22 mouse cellular contexts compared by ENCODE assay signal in the genomic region with DNA sequence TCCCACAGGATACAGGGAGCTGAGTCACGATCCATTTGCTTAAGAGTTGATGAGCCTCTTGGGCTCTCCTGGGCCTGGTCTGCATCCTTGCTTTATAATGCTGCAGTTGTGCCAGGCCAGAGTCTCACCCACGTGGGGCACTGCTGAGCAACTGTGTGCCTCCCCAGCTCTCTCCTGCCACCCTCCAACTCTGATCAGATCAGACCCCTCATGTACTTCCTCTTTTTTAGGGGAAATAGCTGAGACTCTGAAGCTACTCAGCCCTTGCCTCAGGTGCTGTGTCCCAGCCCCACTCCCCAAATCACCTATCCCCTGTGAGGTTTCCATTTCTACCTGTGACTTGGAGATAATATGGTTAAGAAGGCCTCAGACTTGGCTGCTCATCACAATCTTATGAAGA. TPM values are rescaled to one million over a fixed set of nuclear protein-coding genes. Genes with fewer than 3 reads are reported as not detected.
DNase-seq lines count a peak whose midpoint lies in the region; ATAC-seq and TF ChIP-seq lines count a peak whose summit lies in the region.
"Had no signal": no experiment of that assay in that cellular context is flagged by ENCODE, and none has a peak within 500 bp of the region (broad histone marks: within the 10 kb centered on the region; RNA-seq: fewer than 3 reads in every experiment).

No protein-coding gene starts in this region.

- no peak overlapping the region for H3K4me3 ChIP-seq in G1E (ENCODE audit: low read depth, low read length)
- H3K4me3 ChIP-seq in left cerebral cortex, adult 2 months, result no peak overlapping the region
- no peak overlapping the region for H3K4me3 ChIP-seq in midbrain, embryonic 10.5 days
- H3K4me3 ChIP-seq in kidney, adult 2 months (ENCODE audit: insufficient read depth, low read depth, low read length), result no peak overlapping the region
- H3K4me3 ChIP-seq: embryonic facial prominence, embryonic 10.5 days; forebrain, embryonic 13.5 days; heart, embryonic 12.5 days; limb, embryonic 15.5 days had no signal

- H3K4me1 ChIP-seq in G1E (ENCODE audit: insufficient read depth, low read depth, low read length), result peaks cover 21% of the 10 kb centered on the region
- peaks cover 8% of the 10 kb centered on the region for H3K4me1 ChIP-seq in midbrain, embryonic 10.5 days
- no peaks in the 10 kb centered on the region for H3K4me1 ChIP-seq in kidney, adult 2 months (ENCODE audit: control insufficient read depth, insufficient read depth, low read length)
- H3K4me1 ChIP-seq: forebrain, embryonic 13.5 days had no signal

- H3K27me3 ChIP-seq in G1E (ENCODE audit: insufficient read depth, low read length), result peaks cover 12% of the 10 kb centered on the region
- no peaks in the 10 kb centered on the region for H3K27me3 ChIP-seq in midbrain, embryonic 10.5 days (ENCODE audit: low read depth, poor library complexity, severe bottlenecking)
- H3K27me3 ChIP-seq in kidney, adult 2 months (replicated peaks; ENCODE audit: control insufficient read depth, insufficient read depth, low read length), result no peaks in the 10 kb centered on the region
- H3K27me3 ChIP-seq: forebrain, embryonic 13.5 days; heart, embryonic 12.5 days; limb, embryonic 15.5 days had no signal

- intact Hi-C loops in left cerebral cortex, adult 2 months (cut with DNase I), result no loop called here

- DNase-seq in A20 (ENCODE audit: low read depth, low spot score) (peak; percentile 69), G1E (ENCODE audit: low spot score) (peak; percentile 24)
- DNase-seq in thymus, postnatal 14 days, result peak; percentile 46
- no peak for DNase-seq in left cerebral cortex, adult 2 months (ENCODE audit: extremely low spot score in 1 of 2, low spot score in 2 of 2)
- no peak for DNase-seq in midbrain, embryonic 10.5 days (ENCODE audit: low spot score)
- no peak for DNase-seq in kidney, adult 2 months
- DNase-seq: cerebellum, adult 18-20 months; cerebellum, postnatal 36 days; gastrocnemius, postnatal 14 days; kidney, adult 11 months; kidney, postnatal 14 days; lung, embryonic 14.5 days; right cerebral cortex, postnatal 14 days had no signal

- peak; percentile 50 for ATAC-seq in G1E (ENCODE audit: extremely low read depth, insufficient number of reproducible peaks, low FRiP score, poor library complexity, severe bottlenecking)
- ATAC-seq in megakaryocyte, adult 5-6 weeks (ENCODE audit: poor library complexity, severe bottlenecking), result peak; percentile 79
- ATAC-seq: forebrain, embryonic 13.5 days; hindbrain, postnatal 0 days; Patski had no signal

- 61% methylated on average over 2 of the region's 2 CpGs for WGBS in midbrain, embryonic 10.5 days
- 62% methylated on average over 2 of the region's 2 CpGs for WGBS in kidney, adult 2 months

- no peak for TF ChIP-seq POLR2A in kidney, adult 2 months (IDR thresholded peaks at IDR 0.05; ENCODE audit: low read depth, low read length)

- no peaks in the 10 kb centered on the region for H3K36me3 ChIP-seq in G1E (replicated peaks)
- H3K36me3 ChIP-seq in midbrain, embryonic 10.5 days, result no peaks in the 10 kb centered on the region
- H3K36me3 ChIP-seq in kidney, adult 2 months (ENCODE audit: control insufficient read depth, insufficient read depth, low read length), result no peaks in the 10 kb centered on the region
- H3K36me3 ChIP-seq: embryonic facial prominence, embryonic 10.5 days; heart, embryonic 12.5 days; limb, embryonic 15.5 days had no signal

- H3K27ac ChIP-seq in left cerebral cortex, adult 2 months, result no peak overlapping the region
- H3K27ac ChIP-seq in midbrain, embryonic 10.5 days (replicated peaks), result no peak overlapping the region
- H3K27ac ChIP-seq in kidney, adult 2 months (ENCODE audit: insufficient read depth, low read depth, low read length), result no peak overlapping the region
- H3K27ac ChIP-seq: embryonic facial prominence, embryonic 10.5 days; forebrain, embryonic 13.5 days; hindbrain, postnatal 0 days; limb, embryonic 15.5 days had no signal

- peaks cover 7% of the 10 kb centered on the region for H3K9me3 ChIP-seq in G1E (replicated peaks)
- H3K9me3 ChIP-seq in midbrain, embryonic 10.5 days (replicated peaks), result no peaks in the 10 kb centered on the region
- H3K9me3 ChIP-seq: embryonic facial prominence, embryonic 10.5 days; forebrain, embryonic 13.5 days; heart, embryonic 12.5 days; limb, embryonic 15.5 days had no signal

- TF ChIP-seq CTCF in G1E (IDR thresholded peaks at IDR 0.05; ENCODE audit: low read depth, low read length), result no peak
- no peak for TF ChIP-seq CTCF in left cerebral cortex, adult 2 months (IDR thresholded peaks at IDR 0.05)
- TF ChIP-seq CTCF in kidney, adult 2 months (conservative IDR thresholded peaks at IDR 0.05; ENCODE audit: insufficient read depth, insufficient read length, low read depth, low read length), result no peak

RNA-seq across cellular contexts. Expression of gene Kcnmb1, which starts 2.6 kb away (rescaled TPM):
- not detected in 2 replicates for total RNA-seq in G1E (2014; fragmentation: Nextera tagmentation)
- 0.16 TPM in 1 of 2 replicates, not detected in the other for total RNA-seq in G1E (2017)
- not detected in 2 replicates for polyA plus RNA-seq in G1E (2012)
- total RNA-seq in megakaryocyte, adult 5-6 weeks (2015), result not detected in 2 replicates
- total RNA-seq in megakaryocyte, adult 5-6 weeks (2017), result not detected in 2 replicates
- under 1 TPM; 0.07 to 0.25 TPM for total RNA-seq in left cerebral cortex, adult 2 months (2021)
- polyA plus RNA-seq in midbrain, embryonic 10.5 days (2016; fragmentation: Nextera tagmentation; extraction: Ambion mirVana), result 0.19 and 0.25 TPM in 2 replicates
- 0.96 and 0.97 TPM in 2 replicates for polyA plus RNA-seq in kidney, adult 2 months (2012; rRNA removed)
- polyA plus RNA-seq: Patski had no signal

RNA-seq across cellular contexts. Expression of gene Kcnip1, which starts 27.6 kb away (rescaled TPM):
- total RNA-seq in G1E (2014; fragmentation: Nextera tagmentation) (not detected in 2 replicates), G1E (2017) (0.06 and 0.27 TPM in 2 replicates)
- polyA plus RNA-seq in G1E (2012), result not detected in 2 replicates
- total RNA-seq in megakaryocyte, adult 5-6 weeks (2015), result 0.09 TPM in 1 of 2 replicates, not detected in the other
- 0.18 TPM in 1 of 2 replicates, not detected in the other for total RNA-seq in megakaryocyte, adult 5-6 weeks (2017)
- total RNA-seq in left cerebral cortex, adult 2 months (2021), result 10 to 100 TPM; 28.1 TPM
- polyA plus RNA-seq in midbrain, embryonic 10.5 days (2016; fragmentation: Nextera tagmentation; extraction: Ambion mirVana), result 5.8 and 8.1 TPM in 2 replicates
- 0.05 TPM in 1 of 2 replicates, not detected in the other for polyA plus RNA-seq in kidney, adult 2 months (2012; rRNA removed)
- total RNA-seq: heart, postnatal 25 days had no signal
- polyA plus RNA-seq: Patski; spleen, adult 2 months had no signal

Comparison
In these comparisons a context has a peak if more than half of its experiments do, and no peak if none do; other contexts are left out.
1. DNase-seq: peak in A20 (single experiment), G1E (single experiment) and thymus, postnatal 14 days (single experiment); none in left cerebral cortex, adult 2 months (0 of 2), midbrain, embryonic 10.5 days (single experiment) and kidney, adult 2 months (single experiment).
2. RNA of gene Kcnip1, which starts 27.6 kb away (total RNA-seq): 28.1 TPM in left cerebral cortex, adult 2 months; 0.06 to 0.27 TPM in G1E and 0.09 to 0.18 TPM in megakaryocyte, adult 5-6 weeks; every median in the first group is over 10 times any median in the second.